Mouse (Mus musculus) ES-E14 (cell line): Measurements from ENCODE around the gene Ube2z. TPM values are rescaled to one million over a fixed set of nuclear protein-coding genes. Genes with fewer than 3 reads are reported as not detected.

Experiments used
- DNase-seq: peaks from one replicate; pipeline ENCODE4 v3.0.0-alpha.2; 2013; ENCODE audit warnings: low read depth, low spot score
- H3K27ac ChIP-seq: 2 replicates; pipeline ENCODE4 v1.5.1; 2012; ENCODE audit warnings: low read depth, mild to moderate bottlenecking, low read length, moderate library complexity, mixed read lengths; ENCODE audit not compliant: poor library complexity, insufficient read depth, severe bottlenecking
- H3K36me3 ChIP-seq: 2 replicates; pipeline ENCODE4 v1.6.1; 2012; ENCODE audit warnings: mild to moderate bottlenecking, low read length, moderate library complexity, mixed read lengths; ENCODE audit not compliant: control insufficient read depth, poor library complexity, insufficient read depth, severe bottlenecking
- H3K4me1 ChIP-seq, 2 experiments: fragments of 150-350 bp in 1 of 2; sonication (generic) in 1 of 2; 2 replicates each; pipeline ENCODE4 v1.6.1; 2012; ENCODE audit warnings: low read length in 2 of 2, mild to moderate bottlenecking in 1 of 2, mixed read lengths in 1 of 2; ENCODE audit not compliant: control insufficient read depth in 2 of 2, insufficient read depth in 2 of 2, poor library complexity in 1 of 2
- H3K4me3 ChIP-seq, 2 experiments: fragments of 150-350 bp in 1 of 2; sonication (generic) in 1 of 2; 2 replicates each; pipeline ENCODE4 v1.5.1; 2012; ENCODE audit warnings: low read length in 2 of 2, low read depth in 1 of 2, mild to moderate bottlenecking in 1 of 2, mixed read lengths in 1 of 2; ENCODE audit not compliant: insufficient read depth in 1 of 2, poor library complexity in 1 of 2, severe bottlenecking in 1 of 2
- H3K9ac ChIP-seq: 2 replicates; pipeline ENCODE4 v1.6.1; 2012; ENCODE audit warnings: low read depth, mild to moderate bottlenecking, low read length, mixed read lengths; ENCODE audit not compliant: poor library complexity, insufficient read depth, severe bottlenecking
- H3K9me3 ChIP-seq: fragments of 150-350 bp; sonication (generic); 2 replicates; pipeline ENCODE4 v1.6.1; 2012; ENCODE audit warnings: low read depth, mild to moderate bottlenecking, low read length; ENCODE audit not compliant: control insufficient read depth, insufficient read depth
- CHD2 ChIP-seq: IDR thresholded peaks from 2 replicates; pipeline ENCODE4 v1.6.1; 2014; ENCODE audit warnings: mild to moderate bottlenecking, low read depth, low read length, inconsistent platforms
- HCFC1 ChIP-seq: IDR thresholded peaks from 2 replicates; pipeline ENCODE4 v1.6.1; 2012; ENCODE audit warnings: low read length, inconsistent platforms, borderline replicate concordance; ENCODE audit not compliant: insufficient read depth
- MAFK ChIP-seq: IDR thresholded peaks from 2 replicates; pipeline ENCODE4 v1.6.1; 2014; ENCODE audit warnings: mild to moderate bottlenecking, low read depth, low read length, inconsistent platforms; ENCODE audit not compliant: insufficient read depth
- ZC3H11A ChIP-seq: IDR thresholded peaks from 2 replicates; pipeline ENCODE4 v1.6.1; 2012; ENCODE audit warnings: low read depth, mild to moderate bottlenecking, inconsistent platforms, low read length, borderline replicate concordance
- ZNF384 ChIP-seq: IDR thresholded peaks from 2 replicates; pipeline ENCODE4 v1.6.1; 2012; ENCODE audit warnings: low read depth, low read length, inconsistent platforms
- in situ Hi-C, 2 experiments: fragments of 600-800 bp; cut with MboI; formaldehyde crosslinking; loops; one replicate each; pipeline ENCODE4 v1.15.1; 2025; ENCODE audit warnings: low sequenced_read_pairs in 2 of 2, inconsistent platforms in 1 of 2; ENCODE audit not compliant: unreplicated experiment in 2 of 2
- total RNA-seq: library from RNA; depleted of rRNA; stranded (reverse); fragments of 300-350 nt; gene quantifications from 2 replicates; pipeline ENCODE4 v1.2.3, GENCODE M21; 2012; rRNA removed

The Ube2z gene
- total RNA-seq, 1 experiment: 75.9 TPM

DNA sequence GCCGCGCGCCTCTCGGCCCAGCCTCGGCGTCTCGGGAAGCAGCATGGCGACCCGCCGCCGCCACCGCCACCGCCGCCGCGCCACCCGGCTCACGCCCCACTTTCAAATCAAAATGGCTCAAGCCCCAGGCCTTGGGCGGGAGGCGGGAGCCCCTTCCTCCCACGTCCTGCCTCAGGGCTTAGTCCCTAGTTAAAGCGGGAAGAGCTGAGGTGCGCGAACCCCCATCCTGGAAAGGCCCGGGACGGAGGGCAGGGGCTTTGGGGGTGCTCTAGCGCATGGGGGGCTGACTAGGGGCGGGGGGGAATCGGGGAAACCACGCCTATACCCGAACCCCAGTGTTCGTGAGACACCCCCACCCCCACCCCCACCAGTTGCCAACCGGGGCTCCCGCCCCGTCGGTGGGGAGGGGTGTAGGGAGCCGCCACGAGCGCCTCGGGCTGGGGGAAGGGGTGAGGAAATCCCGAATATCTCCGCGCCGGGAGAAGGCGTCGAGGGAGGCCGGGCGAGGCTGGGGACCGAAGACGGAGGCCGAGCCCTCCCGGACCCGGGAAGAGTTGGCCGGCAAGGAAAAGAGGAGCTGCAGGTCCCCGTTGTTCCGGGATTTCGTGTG lies 60.3 kb downstream of the Ube2z start:
- peaks cover 4 to 18% of the 10 kb centered on the region in 2 experiments for H3K4me1 ChIP-seq
- DNase-seq: no peak
- no peaks in the 10 kb centered on the region for H3K9me3 ChIP-seq
- peaks cover 8% of the 10 kb centered on the region for H3K36me3 ChIP-seq
- H3K4me3 ChIP-seq: peak overlapping the region; percentile 80 to 91
- H3K9ac ChIP-seq: peak overlapping the region; percentile 96
- in situ Hi-C loops: no loop called here
- peak overlapping the region; percentile 98 for H3K27ac ChIP-seq
- TF ChIP-seq ZC3H11A (no peak), ZNF384 (no peak), CHD2 (no peak), HCFC1 (no peak), MAFK (no peak)

DNA sequence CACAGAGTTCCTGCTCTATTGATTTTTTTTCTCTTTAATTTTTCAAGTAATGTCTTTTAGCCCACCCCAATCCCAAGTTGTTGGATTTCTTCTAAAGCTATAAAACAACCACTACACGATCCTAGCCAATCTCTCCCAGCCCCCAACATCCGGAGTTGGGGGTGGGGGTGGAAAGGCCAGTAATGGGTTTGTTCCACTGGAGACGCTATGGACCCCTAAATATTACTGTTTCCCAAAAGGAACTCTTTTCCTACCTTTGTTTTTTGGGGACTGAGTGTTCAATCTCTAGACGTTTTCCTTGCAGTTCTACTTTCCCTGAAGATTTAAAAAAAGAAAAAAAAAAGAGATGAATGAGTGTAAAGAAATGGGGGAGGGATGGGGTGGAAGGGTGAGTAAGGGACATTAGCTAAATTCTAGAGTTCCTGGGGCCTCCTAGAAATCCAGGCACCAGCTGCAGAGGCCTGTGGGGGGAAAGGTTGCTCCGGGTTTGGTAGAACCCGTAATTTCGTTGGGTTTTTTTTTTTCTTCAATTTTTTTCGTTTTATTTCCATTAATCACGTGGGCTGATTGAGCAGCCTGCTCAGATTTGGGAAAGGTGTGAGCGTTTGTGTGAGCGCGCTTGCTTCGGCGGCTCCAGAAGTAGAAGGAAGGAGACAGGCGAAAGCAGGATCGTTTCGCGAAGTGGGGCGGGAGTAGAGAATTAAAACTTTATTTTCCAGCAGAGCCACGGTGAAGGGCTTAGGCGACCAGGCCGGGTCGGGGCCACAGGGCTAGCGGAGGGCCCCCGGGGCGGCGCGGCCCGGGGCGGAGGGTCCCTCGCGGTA lies 61.0 kb downstream of the Ube2z start:
- peaks cover 8% of the 10 kb centered on the region for H3K36me3 ChIP-seq
- peaks cover 4 to 18% of the 10 kb centered on the region in 2 experiments for H3K4me1 ChIP-seq
- peak overlapping the region; percentile 98 for H3K27ac ChIP-seq
- TF ChIP-seq ZNF384 (no peak), HCFC1 (no peak), CHD2 (no peak), ZC3H11A (no peak), MAFK (no peak)
- in situ Hi-C loops: no loop called here
- DNase-seq: no peak
- H3K4me3 ChIP-seq: peak overlapping the region; percentile 80 to 91
- peak overlapping the region; percentile 96 for H3K9ac ChIP-seq
- H3K9me3 ChIP-seq: no peaks in the 10 kb centered on the region

DNA sequence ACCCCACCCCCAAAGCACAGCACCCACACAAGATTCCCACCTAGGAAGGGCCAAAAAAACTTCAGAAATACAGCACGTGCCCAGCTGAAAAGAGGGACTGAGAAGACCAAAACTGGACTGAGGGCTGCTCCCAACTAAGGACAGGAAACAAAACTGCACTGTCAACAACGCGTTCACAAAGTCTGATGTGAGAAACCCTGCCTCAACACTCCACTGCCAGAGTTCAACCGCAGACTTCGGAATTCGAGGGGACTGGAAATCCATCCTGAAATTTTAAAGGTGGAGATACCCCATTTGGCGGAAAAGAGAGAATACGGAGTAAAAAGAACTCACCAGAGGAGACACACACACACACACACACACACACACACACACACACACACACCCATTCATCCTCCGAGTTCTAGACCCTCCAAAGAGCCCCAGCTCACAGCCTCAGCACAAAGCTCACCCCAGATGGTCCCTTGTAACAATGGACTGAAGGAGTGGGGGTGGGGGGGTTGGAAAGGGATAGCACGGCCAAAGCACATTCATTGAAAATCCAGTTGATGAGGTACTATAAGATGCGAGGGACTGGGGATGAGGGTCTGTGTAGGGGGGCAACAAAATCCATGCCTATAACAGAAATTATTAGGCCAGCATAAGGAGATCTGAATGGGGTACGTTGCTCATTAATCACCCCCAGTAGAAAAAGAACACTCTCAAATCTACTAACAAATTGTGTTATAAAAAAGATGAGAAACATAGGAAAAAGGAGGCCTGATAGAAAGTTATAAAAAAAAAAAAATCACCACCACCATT lies 61.9 kb downstream of the Ube2z start:
- Histone ChIP-seq H3K4me3 (peak overlapping the region; percentile 80 to 91), H3K9ac (peak overlapping the region; percentile 60; the same call in 1 of the 2 replicates), H3K9me3 (no peaks in the 10 kb centered on the region), H3K27ac (peak overlapping the region; percentile 8; the same call in 1 of the 2 replicates), H3K4me1 (peaks cover 4 to 13% of the 10 kb centered on the region in 2 experiments), H3K36me3 (peaks cover 11% of the 10 kb centered on the region)
- DNase-seq: no peak
- no peak for TF ChIP-seq ZNF384
- TF ChIP-seq MAFK: no peak
- no peak for TF ChIP-seq HCFC1
- TF ChIP-seq CHD2: no peak
- TF ChIP-seq ZC3H11A: no peak
- in situ Hi-C loops: no loop called here

Other genes with a start within 250 kb of the Ube2z start
- gene Phospho1, start 240.9 kb downstream of the Ube2z start, total RNA-seq: 1.8 and 2.6 TPM in 2 replicates
- gene Gngt2, start 228.2 kb downstream of the Ube2z start, total RNA-seq: 9.0 and 9.2 TPM in 2 replicates
- 1.3 and 1.8 TPM in 2 replicates for gene Abi3, start 222.9 kb downstream of the Ube2z start, total RNA-seq
- 1.5 and 2.3 TPM in 2 replicates for gene B4galnt2, start 150.5 kb downstream of the Ube2z start, total RNA-seq
- gene Igf2bp1, start 59.4 kb downstream of the Ube2z start, total RNA-seq: 273 and 354 TPM in 2 replicates
- gene Gip, start 40.8 kb downstream of the Ube2z start, total RNA-seq: 0.89 and 1.5 TPM in 2 replicates
- 51.5 and 79.4 TPM in 2 replicates for gene Snf8, start 30.5 kb downstream of the Ube2z start, total RNA-seq
- 726 and 963 TPM in 2 replicates for gene Atp5g1, start 10.3 kb upstream of the Ube2z start, total RNA-seq
- 23.3 and 160 TPM in 2 replicates for gene Calcoco2, start 46.6 kb upstream of the Ube2z start, total RNA-seq
- gene Ttll6, start 68.4 kb upstream of the Ube2z start, total RNA-seq: 5.0 and 5.4 TPM in 2 replicates
- gene Hoxb13, start 128.9 kb upstream of the Ube2z start, total RNA-seq: 0.48 and 1.4 TPM in 2 replicates
- 1.2 and 3.3 TPM in 2 replicates for gene Hoxb9, start 206.1 kb upstream of the Ube2z start, total RNA-seq
- gene Hoxb8, start 216.5 kb upstream of the Ube2z start, total RNA-seq: 0.18 TPM in 1 of 2 replicates, not detected in the other
- gene Hoxb7, start 221.2 kb upstream of the Ube2z start, total RNA-seq: 0.98 TPM in 1 of 2 replicates, not detected in the other
- gene Hoxb6, start 227.1 kb upstream of the Ube2z start, total RNA-seq: 0.22 and 0.26 TPM in 2 replicates
- 0.09 and 0.16 TPM in 2 replicates for gene Hoxb5, start 237.9 kb upstream of the Ube2z start, total RNA-seq